Mouse (Mus musculus) spleen, postnatal 36 days (tissue): ENCODE data around the gene Olfr1214.
"Not testable (repeated sequence)": the region's sequence is repeated elsewhere in the genome, so short reads cannot be mapped to it uniquely, and the experiment has no call there.

Experiments used
- DNase-seq, 2 experiments: peaks; one replicate each; pipeline ENCODE4 v3.0.0; 2022; ENCODE audit warnings: low spot score in 2 of 2, mixed read lengths in 1 of 2

Olfr1214 gene

GRCm38 (mm10) chr2:88992553-88992952 is at the start of gene Olfr1214:
Gene Olfr1214, minus strand, starts transcription at chr2:88992653.
- no peak for DNase-seq

DNA sequence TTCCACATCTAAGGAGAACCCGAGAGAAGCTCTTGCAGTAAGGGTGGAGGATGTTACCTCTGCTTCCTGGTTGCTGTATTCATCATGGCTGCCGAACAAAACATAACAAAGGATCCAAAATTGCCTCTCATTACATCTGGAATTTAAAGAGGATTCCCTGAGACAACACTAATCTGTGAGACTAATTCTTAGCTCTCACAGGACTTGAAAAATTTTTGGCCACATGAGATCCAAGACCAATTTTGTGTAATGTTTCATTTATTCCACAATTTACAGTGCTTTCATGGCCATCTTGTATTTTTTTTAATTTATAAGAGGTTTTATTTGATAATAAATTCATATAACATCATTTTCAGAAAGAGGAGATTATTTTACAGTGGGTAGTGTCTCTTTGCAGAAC is 39.5 kb upstream of the Olfr1214 start, which contains the start of gene Olfr1217:
Gene Olfr1217 (minus strand): TSS at position 101 of the 400 bp plus-strand sequence.
- no peak for DNase-seq

GRCm38 (mm10) chr2:89021436-89021835 is 29.0 kb upstream of the Olfr1214 start:
- not testable (repeated sequence) for DNase-seq

- DNase-seq = no peak
These were observed 25.8 kb upstream of the Olfr1214 start, which contains the start of gene Olfr1216 for GRCm38 (mm10) chr2:89018240-89018639. Gene Olfr1216, minus strand, starts transcription at chr2:89018340.

DNA sequence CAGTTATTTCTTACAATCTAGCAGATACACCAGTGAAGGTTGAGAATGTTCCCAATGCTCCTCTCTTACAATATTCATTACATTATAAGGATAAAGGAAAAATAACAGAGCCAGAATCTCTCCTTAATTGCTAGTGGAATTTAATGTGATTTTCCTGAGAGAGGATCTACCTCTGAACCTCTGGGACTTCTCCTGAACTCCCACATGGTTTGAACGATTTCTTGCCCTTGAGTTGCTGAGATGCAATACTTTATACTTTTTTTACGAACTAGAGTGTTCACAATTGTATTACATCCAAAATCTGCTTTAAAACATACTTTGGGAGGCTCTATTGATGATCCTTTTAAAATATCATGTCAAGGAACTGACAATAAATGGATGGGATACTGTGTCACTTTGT is 14.4 kb upstream of the Olfr1214 start, which contains the start of gene Olfr1215:
Gene Olfr1215 (minus strand): TSS at position 101 of the 400 bp plus-strand sequence.
- DNase-seq = no peak

GRCm38 (mm10) chr2:88980181-88980580 is 12.3 kb downstream of the Olfr1214 start, which contains the start of gene Gm13762:
Gene Gm13762, minus strand, starts transcription at chr2:88980281.
- DNase-seq = no peak

- no peak for DNase-seq
These were observed 38.8 kb downstream of the Olfr1214 start, which contains the start of gene Olfr1212 for GRCm38 (mm10) chr2:88953669-88954068. Gene Olfr1212, plus strand, starts transcription at chr2:88953969.

DNA sequence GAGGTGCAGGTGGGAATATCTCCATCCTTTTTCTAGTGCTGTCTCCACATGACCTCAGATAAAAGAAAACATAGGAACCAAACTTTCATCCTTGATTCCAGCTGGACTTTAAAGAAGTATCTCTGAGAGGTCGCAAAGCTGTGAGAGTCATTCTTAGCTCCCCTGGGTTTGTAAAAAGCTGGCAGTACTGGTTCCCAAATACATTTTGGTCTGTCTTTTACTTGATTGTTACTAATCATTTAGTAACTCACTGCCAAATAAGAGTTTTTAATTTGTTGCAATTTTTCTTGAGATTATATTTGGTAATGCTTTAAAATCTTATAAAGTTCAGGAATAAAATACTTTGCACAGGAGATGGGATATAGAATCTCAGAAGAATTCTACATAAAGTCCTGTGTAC is 54.4 kb downstream of the Olfr1214 start, which contains the start of gene Olfr1211:
Gene Olfr1211 (minus strand): TSS at position 101 of the 400 bp plus-strand sequence.
- no peak for DNase-seq
